Mouse (Mus musculus) spleen, adult 18-20 months (tissue): ENCODE results near the gene Atp13a2.

Source experiments
- DNase-seq, 2 experiments: peaks; one replicate each; pipeline ENCODE4 v3.0.0; 2022; ENCODE audit warnings: mixed read lengths in 2 of 2

Gene Atp13a2

GRCm38 (mm10) chr4:140962207-140962909 is 24.3 kb upstream of the Atp13a2 start:
- no peak for DNase-seq

- DNase-seq, result no peak
Observed at GRCm38 (mm10) chr4:140962950-140963349, 23.7 kb upstream of the Atp13a2 start.

GRCm38 (mm10) chr4:140963941-140964597 is 22.6 kb upstream of the Atp13a2 start:
- no peak for DNase-seq

GRCm38 (mm10) chr4:140964620-140965019 is 22.1 kb upstream of the Atp13a2 start:
- peak; percentile 46 to 63 for DNase-seq

GRCm38 (mm10) chr4:140967386-140968159 is 19.1 kb upstream of the Atp13a2 start:
- no peak for DNase-seq

GRCm38 (mm10) chr4:140971691-140972090 is 15.0 kb upstream of the Atp13a2 start:
- no peak for DNase-seq

GRCm38 (mm10) chr4:140974408-140974807 is 12.3 kb upstream of the Atp13a2 start:
- no peak for DNase-seq

GRCm38 (mm10) chr4:140975356-140975755 is 11.3 kb upstream of the Atp13a2 start:
- DNase-seq, result no peak

- no peak for DNase-seq
Observed at GRCm38 (mm10) chr4:140977278-140977677, 9.4 kb upstream of the Atp13a2 start.

GRCm38 (mm10) chr4:140977886-140978692 is 8.6 kb upstream of the Atp13a2 start:
- no peak for DNase-seq

- no peak for DNase-seq
Observed at GRCm38 (mm10) chr4:140981605-140982004, 5.1 kb upstream of the Atp13a2 start.

- DNase-seq, result no peak
Observed at GRCm38 (mm10) chr4:140982808-140983207, 3.9 kb upstream of the Atp13a2 start.

GRCm38 (mm10) chr4:140983442-140983841 is 3.2 kb upstream of the Atp13a2 start:
- DNase-seq, result peak; percentile 68 to 75

GRCm38 (mm10) chr4:140984544-140984943 is 2.1 kb upstream of the Atp13a2 start:
- DNase-seq, result no peak

- DNase-seq, result no peak
Observed at GRCm38 (mm10) chr4:140986024-140986710, 506 bp upstream of the Atp13a2 start.

- peak in 1 of 2 experiments; percentile 18 for DNase-seq
Observed at GRCm38 (mm10) chr4:140987476-140987875, 803 bp downstream of the Atp13a2 start.

- DNase-seq, result peak; percentile 30 to 33
Observed at GRCm38 (mm10) chr4:140988706-140989290, 2.1 kb downstream of the Atp13a2 start.

- DNase-seq, result peak in 1 of 2 experiments; percentile 18
Observed at GRCm38 (mm10) chr4:140989447-140989846, 2.8 kb downstream of the Atp13a2 start.

GRCm38 (mm10) chr4:140992215-140992614 is 5.5 kb downstream of the Atp13a2 start:
- no peak for DNase-seq

- no peak for DNase-seq
Observed at GRCm38 (mm10) chr4:140993846-140994245, 7.2 kb downstream of the Atp13a2 start.

- no peak for DNase-seq
Observed at GRCm38 (mm10) chr4:140995811-140996210, 9.1 kb downstream of the Atp13a2 start.

GRCm38 (mm10) chr4:140996812-140997211 is 10.1 kb downstream of the Atp13a2 start:
- DNase-seq, result no peak
